Mouse (Mus musculus) intestine, embryonic 16.5 days (tissue): ENCODE measurements around the gene Vps50. TPM values are rescaled to one million over a fixed set of nuclear protein-coding genes. Genes with fewer than 3 reads are reported as not detected.
"Not testable (repeated sequence)": the region's sequence is repeated elsewhere in the genome, so short reads cannot be mapped to it uniquely, and the experiment has no call there.

Experiments
- ATAC-seq: fragments of 200-750 bp; cut with Nextera tagmentation; 2 replicates; pipeline ENCODE4 v1.8.0; 2017; ENCODE audit warnings: moderate TSS enrichment, moderate library complexity
- H3K27ac ChIP-seq: fragments of 300-500 bp; sonication (generic); 2 replicates; pipeline ENCODE4 v1.5.1; 2014; ENCODE audit warnings: mild to moderate bottlenecking, low read length
- H3K27me3 ChIP-seq: fragments of 300-500 bp; sonication (generic); replicated peaks from 2 replicates; pipeline ENCODE4 v1.6.1; 2014; ENCODE audit warnings: low read length, control low read depth, mixed read lengths; ENCODE audit not compliant: control insufficient read depth, insufficient read depth
- H3K36me3 ChIP-seq: fragments of 300-500 bp; sonication (generic); 2 replicates; pipeline ENCODE4 v1.6.1; 2014; ENCODE audit warnings: low read length, control low read depth; ENCODE audit not compliant: control insufficient read depth, insufficient read depth
- H3K4me1 ChIP-seq: fragments of 300-500 bp; sonication (generic); 2 replicates; pipeline ENCODE4 v1.6.1; 2014; ENCODE audit warnings: low read length, control low read depth, mixed read lengths; ENCODE audit not compliant: control insufficient read depth, insufficient read depth
- H3K4me2 ChIP-seq: fragments of 300-500 bp; sonication (generic); 2 replicates; pipeline ENCODE4 v1.6.1; 2014; ENCODE audit warnings: low read depth, low read length, control low read depth
- H3K4me3 ChIP-seq: fragments of 300-500 bp; sonication (generic); 2 replicates; pipeline ENCODE4 v1.5.1; 2014; ENCODE audit warnings: mild to moderate bottlenecking, low read length
- H3K9ac ChIP-seq: fragments of 300-500 bp; sonication (generic); 2 replicates; pipeline ENCODE4 v1.6.1; 2014; ENCODE audit warnings: low read depth, low read length
- H3K9me3 ChIP-seq: fragments of 300-500 bp; sonication (generic); 2 replicates; pipeline ENCODE4 v1.6.1; 2016; ENCODE audit warnings: low read length, control low read depth; ENCODE audit not compliant: control insufficient read depth
- WGBS: fragments of 180-500 bp; shearing (Covaris S2); extraction: QIAGEN DNeasy Blood & Tissue Kit; methylation state at CpG from one replicate; pipeline ENCODE4 v1.1.7; 2014; 5-methylcytosine and 5-hydroxymethylcytosine counted together
- polyA plus RNA-seq: library from polyadenylated mRNA; unstranded; fragments of >200 nt; fragmentation: Nextera tagmentation; extraction: Ambion mirVana; gene quantifications from 2 replicates; pipeline ENCODE4 v1.2.1, GENCODE M21; 2015

Gene Vps50
- polyA plus RNA-seq, 1 experiment from 2014 or later, result 28.2 TPM

GRCm38 (mm10) chr6:3481705-3482104, 16.5 kb upstream of the Vps50 start:
- ATAC-seq, result no peak
- H3K9me3 ChIP-seq, result no peaks in the 10 kb centered on the region

DNA sequence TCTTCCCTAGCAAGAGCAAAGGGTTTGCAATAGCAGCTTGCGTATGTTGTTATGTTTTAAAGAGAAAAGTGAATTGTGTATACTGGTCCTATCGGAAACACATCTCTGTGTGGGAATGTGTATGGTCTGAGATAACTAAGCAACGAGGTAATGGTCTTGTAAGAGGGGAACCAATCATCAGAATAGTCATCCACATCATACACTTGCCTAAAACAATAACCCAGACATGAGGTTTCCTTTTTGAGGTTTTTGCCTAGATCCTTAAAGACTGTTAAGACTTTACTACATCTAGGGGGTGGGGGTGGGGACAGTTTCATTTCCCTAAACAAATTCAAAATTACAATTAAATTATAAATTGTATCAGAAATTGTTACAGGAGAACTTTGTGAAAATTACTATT, 13.0 kb upstream of the Vps50 start:
- Histone ChIP-seq H3K27me3 (no peaks in the 10 kb centered on the region), H3K9me3 (no peaks in the 10 kb centered on the region), H3K4me3 (no peak overlapping the region), H3K36me3 (no peaks in the 10 kb centered on the region), H3K9ac (no peak overlapping the region), H3K27ac (no peak overlapping the region), H3K4me1 (no peaks in the 10 kb centered on the region), H3K4me2 (no peak overlapping the region)
- ATAC-seq, result no peak
- 65% methylated on average over 3 of the region's 3 CpGs for WGBS

More at GRCm38 (mm10) chr6:3481705-3482104, 16.5 kb upstream of the Vps50 start:
- no peaks in the 10 kb centered on the region for H3K36me3 ChIP-seq
- H3K4me2 ChIP-seq, result no peak overlapping the region
- 70% methylated on average over 3 of the region's 3 CpGs for WGBS
- H3K27me3 ChIP-seq, result no peaks in the 10 kb centered on the region
- H3K27ac ChIP-seq, result no peak overlapping the region
- H3K4me3 ChIP-seq, result no peak overlapping the region
- H3K4me1 ChIP-seq, result peaks cover 3% of the 10 kb centered on the region; the same call in 1 of the 2 replicates
- no peak overlapping the region for H3K9ac ChIP-seq

DNA sequence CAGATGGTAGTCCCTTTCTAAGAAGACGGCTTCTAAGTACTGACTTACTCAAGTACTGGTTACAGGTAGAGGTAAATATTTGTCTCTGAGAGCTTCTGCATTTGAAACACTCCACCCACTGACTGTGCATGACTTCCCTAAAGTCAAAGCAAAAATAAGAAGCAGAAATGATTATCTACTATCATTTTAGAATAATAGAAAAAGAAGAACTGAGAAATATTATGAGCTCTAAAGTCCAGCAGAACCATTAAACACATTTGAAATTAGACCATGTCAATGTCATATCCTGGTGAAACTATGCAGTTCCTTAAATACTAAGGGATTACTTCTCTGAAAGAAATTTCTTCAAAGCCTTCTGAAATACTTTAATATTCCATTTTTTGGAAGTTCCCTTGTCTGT, 10.8 kb upstream of the Vps50 start:
- H3K4me1 ChIP-seq, result no peaks in the 10 kb centered on the region
- no peak overlapping the region for H3K27ac ChIP-seq
- no peak overlapping the region for H3K4me2 ChIP-seq
- no peaks in the 10 kb centered on the region for H3K36me3 ChIP-seq
- no peak for ATAC-seq
- no peak overlapping the region for H3K4me3 ChIP-seq
- H3K27me3 ChIP-seq, result no peaks in the 10 kb centered on the region
- no peak overlapping the region for H3K9ac ChIP-seq
- WGBS, result 67% methylated on average over 1 of the region's 1 CpGs
- no peaks in the 10 kb centered on the region for H3K9me3 ChIP-seq

- no peak overlapping the region for H3K4me3 ChIP-seq
- H3K9ac ChIP-seq, result no peak overlapping the region
- no peaks in the 10 kb centered on the region for H3K4me1 ChIP-seq
- H3K36me3 ChIP-seq, result no peaks in the 10 kb centered on the region
- WGBS, result 64% methylated on average over 5 of the region's 5 CpGs
- no peaks in the 10 kb centered on the region for H3K9me3 ChIP-seq
- ATAC-seq, result no peak
- H3K27me3 ChIP-seq, result 0 out of 2 replicates have a peak, but pooled peaks cover 3% of the 10 kb centered on the region
- H3K27ac ChIP-seq, result no peak overlapping the region
- no peak overlapping the region for H3K4me2 ChIP-seq
These were observed 3.9 kb upstream of the Vps50 start for GRCm38 (mm10) chr6:3494285-3494684.

- Histone ChIP-seq H3K27ac (no peak overlapping the region), H3K9ac (no peak overlapping the region), H3K4me2 (no peak overlapping the region), H3K9me3 (no peaks in the 10 kb centered on the region), H3K4me3 (no peak overlapping the region), H3K36me3 (no peaks in the 10 kb centered on the region), H3K4me1 (no peaks in the 10 kb centered on the region), H3K27me3 (0 out of 2 replicates have a peak, but pooled peaks cover 3% of the 10 kb centered on the region)
- 2% methylated on average over 2 of the region's 2 CpGs for WGBS
- ATAC-seq, result no peak
These were observed 2.0 kb upstream of the Vps50 start for GRCm38 (mm10) chr6:3496210-3496609.

DNA sequence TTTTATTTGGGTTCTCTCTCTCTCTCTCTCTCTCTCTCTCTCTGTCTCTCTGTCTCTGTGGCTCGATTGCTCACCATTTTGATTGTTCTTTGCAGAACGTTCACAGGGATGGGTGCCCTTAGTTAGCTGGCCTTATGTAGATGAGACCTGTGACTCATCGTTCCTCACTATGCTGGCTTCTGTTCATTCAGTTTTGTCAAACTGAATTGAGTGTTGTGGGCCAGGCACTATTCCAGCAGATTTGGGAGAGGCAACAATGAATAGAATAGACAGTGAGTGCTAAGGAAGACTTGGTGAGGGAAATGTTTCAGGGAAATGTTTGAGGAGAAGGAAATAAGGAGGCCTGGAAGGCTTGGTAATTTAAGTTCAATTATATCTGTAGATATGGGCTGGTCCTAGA, 2.1 kb downstream of the Vps50 start:
- Histone ChIP-seq H3K9me3 (no peaks in the 10 kb centered on the region), H3K4me3 (no peak overlapping the region), H3K9ac (no peak overlapping the region), H3K27me3 (no peaks in the 10 kb centered on the region), H3K4me1 (no peaks in the 10 kb centered on the region), H3K27ac (no peak overlapping the region), H3K4me2 (no peak overlapping the region), H3K36me3 (no peaks in the 10 kb centered on the region)
- WGBS, result 85% methylated on average over 3 of the region's 3 CpGs
- ATAC-seq, result no peak

DNA sequence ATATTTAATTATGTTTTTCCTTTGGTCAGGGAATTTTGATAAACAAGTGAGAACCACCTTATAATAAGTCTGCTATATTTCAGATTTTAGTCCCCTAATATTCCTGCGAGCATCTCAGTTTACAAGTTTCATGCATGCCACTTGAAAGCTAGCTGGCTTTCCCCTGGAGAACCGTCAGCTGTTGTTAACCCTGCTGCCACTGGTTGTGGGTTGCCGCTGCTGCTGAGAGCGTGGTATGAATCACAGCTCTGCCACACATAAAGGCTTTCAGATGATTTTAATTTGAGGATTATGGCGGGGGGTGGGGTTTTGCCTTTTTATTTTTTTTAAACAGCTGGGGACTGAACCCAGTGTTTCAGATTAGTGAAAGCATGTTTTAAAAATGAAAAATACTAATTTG, 7.1 kb downstream of the Vps50 start:
- Histone ChIP-seq H3K4me2 (no peak overlapping the region), H3K4me1 (no peaks in the 10 kb centered on the region), H3K27me3 (no peaks in the 10 kb centered on the region), H3K9me3 (no peaks in the 10 kb centered on the region), H3K36me3 (no peaks in the 10 kb centered on the region), H3K27ac (no peak overlapping the region), H3K4me3 (no peak overlapping the region), H3K9ac (no peak overlapping the region)
- 74% methylated on average over 5 of the region's 5 CpGs for WGBS
- no peak for ATAC-seq

DNA sequence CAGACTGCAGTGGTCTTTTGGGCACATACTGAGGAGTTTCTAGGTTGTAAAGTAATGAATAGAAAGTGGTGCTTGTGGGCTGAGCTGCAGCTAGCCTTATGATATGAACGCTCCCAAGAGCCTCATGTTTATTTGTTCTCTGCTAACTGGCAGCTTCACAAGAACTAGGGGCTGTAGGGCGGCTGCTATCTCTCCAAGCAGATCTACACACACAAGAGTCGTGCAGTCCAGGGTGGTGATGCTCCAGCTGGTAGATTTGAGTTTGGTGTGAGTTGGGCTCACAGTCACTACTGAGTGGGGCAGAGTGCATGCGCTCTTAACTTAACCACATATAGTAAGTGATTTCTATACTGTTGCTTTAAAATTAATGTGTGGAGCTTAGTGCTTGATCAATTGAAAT, 8.9 kb downstream of the Vps50 start:
- Histone ChIP-seq H3K4me3 (no peak overlapping the region), H3K36me3 (no peaks in the 10 kb centered on the region), H3K4me2 (no peak overlapping the region), H3K27me3 (no peaks in the 10 kb centered on the region), H3K9me3 (no peaks in the 10 kb centered on the region), H3K9ac (no peak overlapping the region), H3K27ac (no peak overlapping the region), H3K4me1 (no peaks in the 10 kb centered on the region)
- ATAC-seq, result no peak
- WGBS, result 67% methylated on average over 4 of the region's 4 CpGs

DNA sequence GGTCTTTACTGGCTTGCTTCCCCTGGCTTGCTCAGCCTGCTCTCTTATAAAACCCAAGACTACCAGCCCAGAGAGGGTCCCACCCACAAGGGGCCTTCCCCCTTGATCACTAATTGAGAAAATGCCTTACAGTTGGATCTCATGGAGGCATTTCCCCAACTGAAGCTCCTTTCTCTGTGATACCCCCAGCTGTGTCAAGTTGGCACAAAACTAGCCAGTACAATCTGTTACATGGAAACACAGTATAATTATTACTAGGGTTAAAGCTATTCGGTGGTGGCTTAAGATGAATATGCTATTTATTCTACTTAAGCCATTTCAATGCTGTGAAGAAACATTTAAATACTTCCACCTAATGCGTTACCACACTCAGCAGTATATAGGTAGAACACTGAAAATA, 10.0 kb downstream of the Vps50 start:
- not testable (repeated sequence) for H3K9ac ChIP-seq, H3K36me3 ChIP-seq, ATAC-seq, H3K4me1 ChIP-seq, H3K27ac ChIP-seq, H3K4me3 ChIP-seq, H3K4me2 ChIP-seq, H3K27me3 ChIP-seq, H3K9me3 ChIP-seq
- 86% methylated on average over 2 of the region's 2 CpGs for WGBS

- H3K4me2 ChIP-seq, result no peak overlapping the region
- H3K27me3 ChIP-seq, result no peaks in the 10 kb centered on the region
- peak; percentile 67 for ATAC-seq
- H3K9me3 ChIP-seq, result no peaks in the 10 kb centered on the region
- 10% methylated on average over 2 of the region's 2 CpGs for WGBS
- H3K4me1 ChIP-seq, result no peaks in the 10 kb centered on the region
- no peaks in the 10 kb centered on the region for H3K36me3 ChIP-seq
- H3K9ac ChIP-seq, result no peak overlapping the region
- H3K4me3 ChIP-seq, result no peak overlapping the region
- no peak overlapping the region for H3K27ac ChIP-seq
These were observed 11.6 kb downstream of the Vps50 start for GRCm38 (mm10) chr6:3509782-3510181.
